Mouse (Mus musculus): ENCODE measurements around the gene Mapkapk2.
"Not testable (repeated sequence)": the region's sequence is repeated elsewhere in the genome, so short reads cannot be mapped to it uniquely, and the experiment has no call there.

Mapkapk2 gene

DNA sequence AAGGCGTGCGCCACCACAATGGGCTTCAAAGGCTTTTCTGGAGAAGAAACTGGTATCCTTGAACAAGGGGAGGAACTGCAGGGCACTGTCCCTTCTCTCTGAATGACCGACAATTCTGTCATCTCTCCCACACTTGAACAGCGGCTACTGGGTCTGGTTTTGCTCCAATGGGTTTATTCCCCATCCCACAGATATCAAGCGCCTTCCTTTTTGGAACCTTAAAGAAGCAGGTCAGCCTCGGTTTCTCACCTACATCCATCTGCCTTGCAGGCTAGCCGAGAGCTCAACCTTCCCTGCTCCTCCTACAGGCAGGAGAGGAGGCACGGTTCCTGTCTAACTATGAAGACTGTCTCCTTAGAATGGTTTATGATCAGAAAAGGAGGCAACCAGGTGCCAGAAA lies 48.7 kb downstream of the Mapkapk2 start:
- DNase-seq (ENCODE audit: low spot score) = no peak

DNA sequence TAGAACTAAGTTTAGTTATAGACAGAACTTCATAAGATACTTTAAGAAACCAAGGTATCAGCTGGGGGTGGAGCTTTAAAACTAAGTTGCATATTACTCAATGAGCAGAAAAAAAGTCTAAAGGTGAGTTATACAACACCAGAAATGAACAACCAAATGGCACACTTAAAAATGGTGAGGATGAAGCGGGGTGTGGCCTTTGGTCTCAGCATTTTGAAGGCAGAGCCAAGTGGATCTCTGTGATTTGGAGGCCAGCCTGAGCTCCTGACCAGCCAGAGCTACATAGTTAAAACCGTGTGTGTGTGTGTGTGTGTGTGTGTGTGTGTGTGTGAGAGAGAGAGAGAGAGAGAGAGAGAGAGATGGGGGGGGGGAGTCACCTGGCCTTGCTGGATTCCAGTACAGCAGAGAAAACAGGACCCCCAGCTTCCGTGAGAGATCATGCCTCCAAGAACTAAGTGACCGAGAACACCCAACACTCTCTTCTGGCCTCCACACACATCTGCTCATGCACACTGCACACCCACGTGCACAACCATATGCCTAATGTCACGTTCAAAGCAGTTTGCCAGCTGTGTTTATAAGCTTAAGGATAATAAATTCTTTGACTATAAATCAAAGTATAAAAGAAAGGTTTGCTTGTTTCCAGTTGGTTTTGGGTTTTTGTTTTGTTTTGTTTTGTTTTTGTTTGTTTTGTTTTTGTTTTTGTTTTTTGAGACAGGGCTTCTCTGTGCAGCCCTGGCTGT lies 49.3 kb downstream of the Mapkapk2 start:
- no peak for DNase-seq (ENCODE audit: low spot score)

DNA sequence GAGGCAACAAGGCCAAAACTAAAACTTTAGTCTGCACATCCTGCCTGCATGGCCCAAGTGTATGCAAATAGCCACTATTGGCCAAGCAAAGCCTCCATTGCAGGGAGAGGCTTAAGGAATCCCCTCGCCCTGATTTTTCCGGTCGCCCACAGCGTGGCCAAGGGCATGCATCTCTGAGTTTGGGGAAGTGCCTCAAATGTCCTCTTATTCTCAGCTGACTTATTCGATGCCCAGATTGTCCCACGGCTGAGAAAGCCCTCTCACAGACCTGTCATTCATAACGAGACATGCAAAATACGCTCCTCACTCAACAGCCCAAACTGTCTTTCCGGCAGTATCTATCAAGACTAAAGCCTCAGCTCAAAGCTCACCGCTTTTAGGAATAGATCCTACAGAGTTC lies 51.0 kb downstream of the Mapkapk2 start:
- DNase-seq (ENCODE audit: low spot score) = no peak

DNA sequence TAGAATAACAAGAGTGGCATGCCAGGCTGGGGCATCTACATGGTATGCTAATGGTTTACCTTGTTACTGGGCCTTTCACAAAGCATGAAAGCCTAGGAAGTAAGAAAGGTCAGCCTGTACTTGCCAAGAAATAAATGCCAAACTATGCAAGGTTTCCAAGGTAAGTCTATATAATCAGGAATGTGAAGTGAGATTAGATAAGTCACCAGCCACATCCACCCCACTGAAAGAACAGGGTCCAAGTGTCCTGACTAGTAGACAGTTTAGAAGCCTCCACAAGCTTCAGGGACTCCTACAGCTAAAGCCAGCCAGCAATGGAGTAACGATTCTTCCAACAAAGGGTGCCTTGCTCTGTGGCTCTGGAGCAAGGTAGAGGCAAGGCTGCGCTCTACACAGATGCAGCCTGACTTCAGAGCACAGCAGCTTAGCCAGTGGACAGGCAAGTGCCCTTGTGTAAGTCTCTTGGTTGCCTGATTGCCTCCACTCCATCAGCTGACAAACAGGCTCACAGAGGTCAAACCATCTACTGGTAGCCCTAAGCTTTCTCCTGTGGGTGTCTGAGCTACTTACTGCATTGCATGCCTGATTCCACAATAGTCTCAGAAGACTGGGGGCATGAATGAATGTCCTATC lies 51.8 kb downstream of the Mapkapk2 start:
- DNase-seq (ENCODE audit: low spot score) = no peak

DNA sequence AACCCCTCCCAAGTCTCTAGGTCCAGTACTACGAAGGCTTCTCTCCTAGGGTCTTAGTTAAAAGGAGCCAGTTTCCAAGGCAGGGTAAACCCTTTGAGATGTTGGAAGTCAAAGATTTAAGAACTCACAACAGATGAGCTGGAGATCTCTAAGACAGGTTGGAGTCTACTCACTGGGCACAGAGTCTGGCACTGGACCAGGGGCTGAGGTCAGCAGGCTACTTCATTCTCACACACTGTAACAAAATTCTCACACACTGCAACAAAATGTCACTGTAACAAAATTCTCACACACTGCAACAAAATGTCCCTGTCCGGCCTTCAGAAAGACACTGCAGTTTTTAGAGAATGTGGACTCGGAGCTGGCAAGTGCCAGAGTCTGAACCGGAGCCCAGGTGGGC lies 54.0 kb downstream of the Mapkapk2 start:
- DNase-seq (ENCODE audit: low spot score) = no peak

DNA sequence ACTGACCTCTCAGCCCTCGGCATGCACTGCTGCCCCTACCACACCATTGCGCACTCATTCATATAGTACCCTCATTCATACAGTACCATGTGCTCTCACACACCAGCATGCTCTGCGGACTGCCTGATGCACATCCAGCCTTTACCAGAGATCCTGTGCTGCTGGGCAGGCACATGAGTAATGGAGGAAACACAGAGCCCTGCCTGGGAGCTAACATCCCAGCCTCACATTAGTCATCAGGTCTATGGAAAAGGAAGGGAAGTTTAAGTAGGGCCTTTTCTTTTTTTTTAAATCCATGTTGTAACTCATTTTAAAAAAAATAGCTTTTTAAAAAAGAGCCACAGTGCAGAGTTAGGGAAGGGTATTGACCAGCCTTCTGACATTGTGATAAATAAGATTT lies 54.9 kb downstream of the Mapkapk2 start:
- no peak for DNase-seq (ENCODE audit: low spot score)

DNA sequence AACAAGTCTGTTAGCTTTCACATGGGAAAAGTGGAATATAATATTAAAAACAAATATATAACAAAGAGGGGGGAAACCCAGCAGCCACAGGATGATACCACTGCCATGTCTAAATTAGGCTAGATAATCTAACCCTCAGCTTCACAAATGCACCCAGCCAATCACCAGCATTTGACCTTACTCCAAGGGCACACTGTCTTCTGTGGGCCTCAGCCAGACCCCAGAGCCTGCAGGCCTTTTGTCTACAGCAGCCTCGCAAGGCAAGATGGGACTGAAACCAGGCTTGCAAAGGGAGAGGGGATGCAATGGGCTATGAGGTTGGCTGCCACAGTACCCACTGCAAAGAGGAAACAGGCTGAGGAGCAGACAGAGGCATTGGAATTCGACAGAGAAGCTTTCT lies 55.4 kb downstream of the Mapkapk2 start:
- DNase-seq (ENCODE audit: low spot score) = no peak

DNA sequence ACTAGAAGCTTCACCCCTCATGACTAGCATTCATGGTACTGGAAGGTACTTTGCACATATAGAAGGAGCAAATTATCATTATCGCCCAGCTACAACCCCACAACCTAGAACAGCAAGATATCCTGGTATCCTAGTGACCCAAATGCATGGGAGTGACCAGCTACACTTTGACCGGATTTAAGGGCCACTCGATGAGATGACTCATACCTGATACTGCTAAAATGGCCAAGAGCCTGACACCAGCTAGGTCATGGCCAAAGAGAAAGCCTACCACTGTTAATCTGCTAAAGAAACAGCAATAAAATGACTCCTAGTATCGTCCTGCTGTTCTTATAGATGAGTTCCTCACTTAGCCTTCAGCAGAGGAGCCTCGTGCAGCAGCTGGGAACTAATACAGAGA lies 58.1 kb downstream of the Mapkapk2 start:
- DNase-seq (ENCODE audit: low spot score) = no peak

DNA sequence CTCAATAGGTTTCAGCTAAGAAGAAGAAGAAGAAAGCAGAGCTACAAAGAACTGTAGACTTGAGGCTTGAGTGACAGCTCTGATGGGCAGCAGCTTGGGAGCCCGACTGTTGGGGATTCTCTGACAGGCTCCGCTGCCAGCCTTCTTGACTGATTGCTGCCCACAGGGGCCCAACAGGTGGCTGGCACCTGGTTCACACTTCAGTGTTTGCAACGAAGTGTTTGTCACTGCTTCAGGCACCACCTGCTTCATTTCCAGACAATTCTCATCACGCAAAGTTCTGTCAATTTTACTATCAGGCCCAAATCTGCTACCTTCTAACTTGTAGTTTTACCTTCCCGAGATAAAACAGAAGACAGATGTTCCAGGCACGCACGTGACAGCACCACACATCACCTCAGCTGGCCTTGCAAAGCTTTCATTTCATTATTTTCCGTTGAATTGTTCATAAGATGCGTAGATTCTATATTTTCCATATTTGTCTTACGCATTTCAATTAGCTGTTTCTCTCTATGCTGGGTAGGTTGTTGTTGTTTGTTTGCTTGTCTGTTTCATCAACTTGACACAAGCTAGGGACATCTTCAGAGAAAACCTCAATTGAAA lies 59.1 kb downstream of the Mapkapk2 start:
- no peak for DNase-seq (ENCODE audit: low spot score)

DNA sequence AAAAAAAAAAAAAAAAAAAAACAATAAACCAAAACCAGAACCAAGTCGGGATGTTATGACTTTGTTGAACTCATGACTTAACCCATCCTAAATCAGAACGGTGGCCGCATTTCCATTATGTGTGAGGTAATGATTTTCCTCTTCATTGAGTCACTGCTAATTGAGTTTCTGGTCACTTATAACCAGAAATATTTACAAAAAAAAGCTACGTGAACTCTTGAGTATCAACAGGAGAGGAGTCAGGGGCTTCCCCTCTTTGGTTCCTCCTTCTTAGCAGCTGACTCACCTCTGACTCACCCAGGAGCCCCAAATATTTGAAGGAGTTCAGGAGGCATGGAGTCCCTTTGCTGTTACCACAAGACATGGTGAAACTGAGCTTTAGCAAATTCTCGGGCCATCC lies 59.6 kb downstream of the Mapkapk2 start:
- no peak for DNase-seq (ENCODE audit: low spot score)

DNA sequence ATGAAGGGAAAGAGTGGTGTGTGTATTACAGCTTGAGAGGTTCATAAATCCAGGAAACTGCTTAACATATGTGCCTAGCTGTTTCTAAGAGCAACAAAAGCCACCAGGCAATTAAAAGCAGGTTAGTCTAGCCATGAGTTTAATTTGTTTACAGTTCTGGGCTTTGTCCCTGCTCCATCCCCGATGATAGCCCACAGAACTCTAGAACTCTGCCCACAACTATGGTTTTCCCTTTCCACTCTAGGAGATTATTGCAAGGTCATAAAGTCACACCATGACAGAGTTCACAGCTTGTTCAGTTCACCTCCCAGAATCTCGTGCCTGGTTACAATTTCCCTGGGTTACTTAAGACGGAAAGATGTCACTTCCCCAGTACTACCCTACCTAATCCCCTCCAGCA lies 66.4 kb downstream of the Mapkapk2 start:
- DNase-seq (ENCODE audit: low spot score) = no peak

DNA sequence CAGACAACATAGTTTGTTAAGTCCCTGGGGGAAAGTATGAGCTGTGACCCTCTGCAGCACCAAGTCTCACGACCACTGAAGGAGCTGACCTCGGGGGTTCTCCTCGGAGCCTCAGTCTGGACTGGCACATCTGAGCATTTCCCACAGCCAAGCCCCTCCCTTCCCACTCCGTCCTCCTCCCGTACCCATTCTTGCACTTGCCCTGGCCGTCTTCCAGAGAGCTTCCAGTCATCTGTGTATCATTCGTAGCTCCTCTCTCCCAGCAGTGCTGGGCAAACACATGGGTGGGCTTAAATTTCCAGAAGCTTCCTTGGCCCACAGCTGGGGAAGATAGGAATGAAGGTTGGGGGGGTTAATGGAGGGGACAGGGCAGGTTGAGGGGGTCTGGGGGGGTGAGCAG lies 67.4 kb downstream of the Mapkapk2 start:
- no peak for DNase-seq (ENCODE audit: low spot score)

DNA sequence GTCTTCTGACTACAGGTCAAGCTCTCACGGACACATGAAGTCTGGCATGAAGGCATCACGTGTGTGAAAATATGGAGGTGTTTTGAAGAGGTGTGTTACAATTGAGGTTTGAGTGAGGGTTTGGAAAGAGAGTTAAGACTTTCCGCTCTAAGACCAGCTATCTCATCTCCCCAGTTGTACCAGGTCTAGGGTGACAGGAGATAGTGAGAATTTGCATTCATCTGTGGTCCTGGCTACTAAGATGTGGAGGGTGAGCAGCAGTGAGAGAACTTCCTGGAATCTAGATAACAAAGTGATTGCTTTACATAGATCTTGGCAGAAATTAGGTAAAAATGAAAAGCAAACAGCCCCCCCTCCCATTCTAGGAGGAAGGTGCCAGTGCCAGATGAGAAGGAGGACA lies 68.4 kb downstream of the Mapkapk2 start:
- DNase-seq (ENCODE audit: low spot score) = no peak

DNA sequence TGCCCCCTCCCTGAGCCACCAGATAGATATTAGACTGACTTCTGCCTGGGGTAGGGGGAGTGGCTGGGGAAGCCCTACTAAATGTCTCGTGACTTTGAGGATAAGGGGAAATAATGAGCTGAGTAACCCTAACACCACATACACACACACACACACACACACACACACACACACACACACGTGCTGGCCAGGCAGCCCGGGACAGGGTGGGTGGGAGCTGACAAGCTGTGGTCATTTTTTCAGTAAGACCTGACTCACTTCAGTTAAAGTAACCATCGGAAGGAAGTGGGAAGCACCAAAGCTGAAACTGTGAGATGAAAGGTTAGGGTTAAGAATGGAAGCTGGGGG lies 71.8 kb downstream of the Mapkapk2 start:
- DNase-seq (ENCODE audit: low spot score) = no peak

DNA sequence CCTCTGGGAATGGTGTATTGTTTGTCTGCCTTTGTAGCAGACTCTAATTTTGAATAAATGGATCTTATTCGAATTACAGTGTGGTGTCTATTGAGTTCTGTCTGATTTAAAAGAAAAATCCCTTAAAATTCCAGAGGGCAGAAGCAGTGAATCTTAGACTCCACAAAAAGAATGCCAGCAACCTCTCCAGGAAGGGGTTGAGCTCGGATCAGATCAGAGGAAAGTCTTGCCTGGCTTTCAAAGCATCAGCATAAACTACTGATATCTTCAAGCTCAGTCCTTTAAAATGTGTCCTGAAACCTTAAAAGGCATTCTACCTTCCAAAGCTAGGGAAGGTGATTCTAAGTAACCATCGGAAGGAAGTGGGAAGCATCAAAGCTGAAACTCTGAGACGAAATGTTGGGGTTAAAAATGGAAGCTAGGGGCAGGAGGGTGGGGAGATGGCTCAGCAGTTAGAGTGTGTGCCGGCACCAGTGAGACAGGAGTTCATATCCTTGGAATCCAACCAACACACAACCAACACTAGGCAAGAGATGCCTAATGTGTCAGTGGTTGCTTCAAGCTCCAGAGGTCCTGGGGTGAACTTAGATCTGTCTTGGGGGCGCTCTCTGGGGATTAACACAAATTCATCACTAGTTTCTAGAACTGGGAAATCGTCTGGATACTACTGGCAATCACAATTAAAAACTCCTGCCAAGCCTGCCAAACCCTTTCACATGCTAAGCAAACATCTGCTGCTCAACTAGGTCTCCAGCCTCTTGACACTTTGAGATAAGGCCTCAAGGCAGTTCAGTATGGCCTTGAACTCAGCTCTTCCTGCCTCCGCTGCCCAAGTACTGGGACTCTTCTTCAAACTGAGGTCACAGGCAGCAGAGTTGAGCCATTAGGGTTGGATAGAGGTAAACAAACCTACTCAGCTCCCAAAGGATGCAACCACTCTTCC lies 72.5 kb downstream of the Mapkapk2 start:
- no peak for DNase-seq (ENCODE audit: low spot score)

DNA sequence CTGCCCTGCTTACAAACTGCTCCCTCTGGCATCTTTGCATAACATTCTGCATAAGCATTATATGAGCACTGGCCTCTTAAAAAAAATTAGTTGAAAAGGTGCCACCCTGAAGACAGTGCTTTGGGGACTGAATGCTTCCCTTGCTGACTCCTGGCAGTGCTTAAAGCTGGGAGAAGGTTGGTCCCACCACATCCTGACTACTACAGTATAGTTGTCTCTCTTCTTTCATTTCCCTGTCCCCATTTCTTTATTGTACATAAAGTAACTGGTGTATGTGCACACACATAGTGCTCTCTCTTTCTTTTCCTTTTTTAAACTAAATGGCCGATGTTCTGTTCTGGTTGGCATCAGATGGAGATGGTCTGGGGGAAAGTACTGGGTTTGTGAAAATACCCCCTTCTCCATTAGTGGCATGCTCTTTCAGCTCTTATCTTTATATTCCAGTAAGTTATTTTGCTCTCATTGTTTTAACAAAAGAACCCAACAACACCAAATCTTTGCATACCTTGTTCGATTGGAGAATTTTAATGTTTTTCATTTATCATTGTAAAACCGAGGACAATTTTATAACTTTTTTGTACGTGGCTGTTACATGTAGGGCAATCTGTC lies 74.3 kb downstream of the Mapkapk2 start:
- not testable (repeated sequence) for DNase-seq (ENCODE audit: low spot score)

DNA sequence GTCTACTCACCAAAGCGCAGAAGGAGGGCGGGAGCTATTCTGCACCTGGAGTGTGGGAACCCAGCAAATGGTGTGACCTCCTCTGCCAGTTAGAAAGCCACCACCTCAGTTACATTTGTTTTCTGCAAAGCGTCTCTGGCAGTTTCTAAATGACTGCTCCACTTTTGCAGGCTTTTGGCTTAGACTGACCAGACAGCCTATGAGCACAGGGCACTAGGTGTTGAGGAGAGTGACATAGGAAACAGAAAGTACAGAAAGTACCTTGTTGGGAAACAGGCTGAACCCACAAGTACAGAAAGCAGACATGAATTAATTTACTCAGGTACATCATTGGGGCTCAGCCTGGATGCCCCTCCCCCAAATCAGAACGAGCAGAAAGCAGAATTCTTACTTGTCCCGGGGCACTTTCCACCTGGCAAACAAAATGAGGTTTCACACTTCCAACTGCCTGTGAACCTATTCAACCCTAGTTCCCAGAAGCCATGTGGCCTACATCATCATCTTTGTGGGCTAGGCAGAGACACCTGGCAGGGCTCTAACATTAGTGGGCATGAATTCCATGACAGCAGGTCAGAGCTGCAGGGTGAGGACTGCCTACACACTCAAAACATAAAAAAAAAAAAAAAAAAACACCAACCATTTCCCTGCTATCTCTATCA lies 74.9 kb downstream of the Mapkapk2 start:
- no peak for DNase-seq (ENCODE audit: low spot score)

DNA sequence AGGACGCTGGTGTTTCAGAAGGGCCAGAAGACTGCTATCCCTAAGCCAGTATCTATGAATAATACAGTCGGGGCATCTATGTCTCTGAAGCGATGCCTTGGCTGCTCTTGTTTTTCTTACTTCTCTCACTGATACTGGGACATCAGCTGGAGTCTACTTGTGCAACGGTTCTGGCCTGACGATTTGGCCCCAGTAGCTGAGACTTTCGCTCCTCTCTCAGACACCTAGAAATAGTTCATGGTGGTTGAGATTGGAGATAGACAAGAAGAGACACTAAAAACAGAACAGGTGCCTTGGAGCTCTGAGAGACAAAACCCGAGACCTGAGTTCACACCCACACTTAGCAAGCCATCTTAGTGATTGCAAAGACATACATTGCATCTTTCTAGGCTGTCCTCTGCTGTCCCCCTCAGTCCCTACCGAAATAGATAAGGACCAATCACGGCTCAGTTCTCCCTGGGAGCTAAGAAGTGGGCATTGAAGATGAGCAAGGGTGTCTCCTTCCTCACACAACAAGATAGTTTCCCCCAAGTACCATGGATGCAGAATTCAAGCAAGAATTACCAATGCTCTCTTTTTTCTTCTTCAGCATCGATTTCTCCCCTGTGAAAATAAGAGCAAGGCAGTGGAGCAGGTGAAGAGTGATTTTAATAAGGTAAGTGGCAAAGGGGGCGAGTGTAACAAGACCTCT lies 75.6 kb downstream of the Mapkapk2 start:
- no peak for DNase-seq (ENCODE audit: low spot score)

DNA sequence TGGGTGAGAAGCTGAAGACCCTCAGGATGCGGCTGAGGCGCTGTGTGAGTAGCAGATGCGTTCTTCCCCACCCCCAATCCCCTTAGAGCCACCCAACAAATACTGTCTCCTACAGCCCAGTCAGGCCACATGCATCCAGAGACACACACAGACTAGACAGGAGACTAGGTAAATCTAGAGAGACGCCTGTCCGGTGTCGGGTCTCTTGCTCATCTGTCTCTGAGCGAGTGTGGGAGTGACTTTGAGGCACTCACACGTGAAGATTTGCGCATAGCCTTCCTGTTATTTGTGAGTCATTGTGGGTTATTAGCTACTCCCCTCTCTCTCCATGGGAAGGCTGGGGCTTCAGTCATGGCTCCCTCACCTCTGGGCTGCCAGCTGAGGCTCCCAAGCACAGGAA lies 76.2 kb downstream of the Mapkapk2 start:
- DNase-seq (ENCODE audit: low spot score) = no peak

DNA sequence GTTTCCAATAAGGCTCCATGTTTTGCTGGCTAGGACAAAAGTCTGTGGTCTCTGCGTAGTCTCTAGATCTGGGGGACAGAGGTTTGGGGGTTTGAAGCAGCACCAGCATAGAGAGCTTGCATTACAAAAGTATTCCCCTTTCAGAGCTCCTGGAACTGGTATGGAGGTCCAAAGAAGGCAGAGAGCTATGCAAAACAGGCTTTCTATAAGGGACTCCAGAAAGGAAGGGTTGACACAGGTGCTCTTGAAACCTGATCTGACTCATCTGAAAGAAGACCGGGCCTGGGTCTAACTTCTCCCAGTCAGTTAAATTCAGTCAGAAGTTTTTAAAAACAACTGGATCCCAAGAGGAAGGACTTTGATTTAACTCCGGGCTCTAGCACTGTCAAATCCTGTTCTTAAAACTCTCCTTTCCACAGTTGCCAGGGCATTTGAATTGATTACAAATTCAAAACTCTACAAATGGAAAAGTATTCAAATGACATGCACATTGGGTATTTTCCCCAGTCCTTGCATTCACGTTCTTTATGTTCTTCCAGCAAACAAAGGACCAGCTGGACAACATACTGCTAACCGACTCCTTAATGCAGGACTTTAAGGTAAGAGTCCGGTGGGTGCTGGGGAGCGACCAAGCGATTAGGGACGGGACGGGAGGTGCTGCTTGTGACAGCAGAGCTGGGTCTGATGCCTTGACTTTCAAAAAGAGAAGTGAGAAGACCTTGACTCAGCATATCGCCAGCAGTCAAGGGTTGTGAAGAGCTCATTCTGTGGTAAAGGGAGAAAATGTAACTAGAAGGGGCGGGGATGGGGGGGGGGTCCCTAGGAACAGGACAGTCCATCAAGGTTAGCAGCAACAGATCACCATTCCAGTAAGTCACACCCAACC lies 77.0 kb downstream of the Mapkapk2 start:
- no peak for DNase-seq (ENCODE audit: low spot score)

Measured in urinary bladder, postnatal 10 days (tissue).